Mouse (Mus musculus): ENCODE results near the gene Klhdc10.

DNA sequence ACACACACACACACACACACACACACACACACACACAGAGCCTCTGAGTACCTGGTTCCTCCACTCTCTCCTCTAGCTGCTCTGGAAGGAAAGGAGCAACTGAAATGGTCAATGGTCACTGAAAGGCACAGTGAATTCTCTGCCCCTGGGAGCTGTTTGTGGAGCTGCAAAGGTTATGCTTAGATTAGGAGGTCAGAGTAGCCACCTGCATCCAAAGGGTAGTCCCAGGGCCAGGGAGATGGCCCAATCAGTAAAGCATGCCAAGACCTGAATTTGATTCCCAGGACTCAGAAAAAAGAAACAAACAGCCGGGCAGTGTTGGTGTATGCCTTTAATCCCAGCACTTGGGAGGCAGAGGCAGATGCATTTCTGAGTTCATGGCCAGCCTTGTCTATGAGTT lies 66.4 kb downstream of the Klhdc10 start:
- no peak for TF ChIP-seq CTCF (IDR thresholded peaks at IDR 0.05; ENCODE audit: borderline replicate concordance, insufficient read depth, low read depth, low read length)
- TF ChIP-seq POLR2A (IDR thresholded peaks at IDR 0.05; ENCODE audit: borderline replicate concordance, insufficient read depth, low read length): no peak

Measured in cerebellum, adult 2 months (tissue).